Comparison of ENCODE assay signal across 12 mouse cellular contexts in the genomic region with DNA sequence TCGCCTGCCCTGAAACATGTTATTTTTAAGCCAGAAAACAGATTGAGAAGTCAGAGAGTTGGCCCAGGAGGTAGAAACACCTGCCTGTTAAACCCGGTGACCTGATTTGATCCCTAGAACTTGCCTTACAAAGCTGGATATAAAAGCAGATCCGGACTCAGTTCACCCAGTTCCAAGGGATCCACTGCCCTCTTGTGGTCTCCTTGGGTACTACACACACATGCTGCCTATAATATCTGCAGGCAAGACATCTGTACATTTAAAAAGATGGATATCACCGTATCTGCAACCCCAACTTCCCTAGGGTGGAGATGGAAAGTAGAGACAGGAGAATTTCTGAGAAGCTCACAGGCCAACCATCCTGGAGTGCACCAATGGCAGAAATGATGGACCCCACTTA. TPM values are rescaled to one million over a fixed set of nuclear protein-coding genes. Genes with fewer than 3 reads are reported as not detected.
A peak's percentile ranks its signal among the peaks of the same experiment; 100 is the strongest.
DNase-seq lines count a peak whose midpoint lies in the region; ATAC-seq and TF ChIP-seq lines count a peak whose summit lies in the region.
"Had no signal": no experiment of that assay in that cellular context is flagged by ENCODE, and none has a peak within 500 bp of the region (broad histone marks: within the 10 kb centered on the region; RNA-seq: fewer than 3 reads in every experiment).

No protein-coding gene starts in this region.

- 95% methylated on average over 4 of the region's 4 CpGs for WGBS in liver, postnatal 0 days (ENCODE audit: insufficient replicate concordance)

- TF ChIP-seq EP300 in liver, postnatal 0 days (IDR thresholded peaks at IDR 0.05; ENCODE audit: low read depth): no peak

- no peaks in the 10 kb centered on the region for H3K27me3 ChIP-seq in liver, postnatal 0 days (ENCODE audit: insufficient read depth, low read length)

- no peak overlapping the region for H3K4me2 ChIP-seq in liver, postnatal 0 days (ENCODE audit: low read depth, low read length)

- no peak overlapping the region for H3K9ac ChIP-seq in liver, postnatal 0 days (replicated peaks)

- H3K4me3 ChIP-seq in layer of hippocampus, adult 2 months: no peak overlapping the region
- no peak overlapping the region for H3K4me3 ChIP-seq in liver, postnatal 0 days (ENCODE audit: low read depth, low read length)

- no peak for ATAC-seq in liver, postnatal 0 days

- TF ChIP-seq CTCF in layer of hippocampus, adult 2 months (conservative IDR thresholded peaks at IDR 0.05): peak; percentile 74
- peak; percentile 77 for TF ChIP-seq CTCF in liver, postnatal 0 days (IDR thresholded peaks at IDR 0.05; ENCODE audit: low read depth)

- no peak overlapping the region for H3K27ac ChIP-seq in layer of hippocampus, adult 2 months
- no peak overlapping the region for H3K27ac ChIP-seq in liver, postnatal 0 days (ENCODE audit: low read depth)

- peaks cover 18% of the 10 kb centered on the region for H3K4me1 ChIP-seq in liver, postnatal 0 days (ENCODE audit: insufficient read depth)

- DNase-seq in adrenal gland, postnatal 14 days: peak; percentile 55
- no peak for DNase-seq in adrenal gland, postnatal 36 days
- DNase-seq in layer of hippocampus, adult 2 months (ENCODE audit: low spot score in 2 of 2): no peak
- no peak for DNase-seq in layer of hippocampus, adult 11-12 months (ENCODE audit: low spot score)
- peak; percentile 88 for DNase-seq in ES-CJ7 (ENCODE audit: low read depth, low spot score)
- DNase-seq in liver, postnatal 0 days: peak; percentile 62
- DNase-seq in adrenal gland, adult 8-10 months: no peak
- DNase-seq in right cerebral cortex, adult 2 months (ENCODE audit: low spot score in 2 of 2): no peak
- DNase-seq: layer of hippocampus, adult 9-11 months had no signal

- peaks cover 44% of the 10 kb centered on the region for H3K36me3 ChIP-seq in liver, postnatal 0 days (replicated peaks; ENCODE audit: insufficient read depth, low read length)

- no peaks in the 10 kb centered on the region for H3K9me3 ChIP-seq in liver, postnatal 0 days (ENCODE audit: low read length)

RNA-seq across cellular contexts. Expression of a gene that starts 3.4 kb away (rescaled TPM):
- 38.6 and 45.9 TPM in 2 replicates for total RNA-seq in adrenal gland, postnatal 14 days (2021)
- total RNA-seq in adrenal gland, postnatal 36 days (2021): 10 to 100 TPM; 50.4 to 51.1 TPM
- 10 to 100 TPM; 36.8 to 37.2 TPM for total RNA-seq in layer of hippocampus, adult 2 months (2021)
- 14.0 and 15.1 TPM in 2 replicates for polyA plus RNA-seq in liver, postnatal 0 days (2015; fragmentation: Nextera tagmentation; extraction: Ambion mirVana)
- total RNA-seq in adrenal gland, adult 8-10 months (2022): 10 to 100 TPM; 44.1 to 57.3 (median 56.5) TPM

RNA-seq across cellular contexts. Expression of a gene that starts 3.5 kb away (rescaled TPM):
- 15.6 and 16.0 TPM in 2 replicates for total RNA-seq in adrenal gland, postnatal 14 days (2021)
- 10 to 100 TPM; 15.6 to 15.9 TPM for total RNA-seq in adrenal gland, postnatal 36 days (2021)
- total RNA-seq in layer of hippocampus, adult 2 months (2021): 10 to 100 TPM; 23.7 to 28.0 TPM
- polyA plus RNA-seq in liver, postnatal 0 days (2015; fragmentation: Nextera tagmentation; extraction: Ambion mirVana): 3.1 and 3.4 TPM in 2 replicates
- total RNA-seq in adrenal gland, adult 8-10 months (2022): 10 to 100 TPM; 17.0 to 30.2 (median 22.3) TPM

RNA-seq across cellular contexts. Expression of a gene that starts 18.1 kb away (rescaled TPM):
- 0.63 and 0.98 TPM in 2 replicates for total RNA-seq in adrenal gland, postnatal 14 days (2021)
- total RNA-seq in adrenal gland, postnatal 36 days (2021): 1 to 10 TPM in 1 of 2 experiments, not detected in 1; 2.0 TPM
- total RNA-seq in layer of hippocampus, adult 2 months (2021): under 1 TPM in 1 of 2 experiments, not detected in 1; 0.39 TPM
- not detected in 2 replicates for polyA plus RNA-seq in liver, postnatal 0 days (2015; fragmentation: Nextera tagmentation; extraction: Ambion mirVana)
- total RNA-seq in adrenal gland, adult 8-10 months (2022): under 1 TPM in 3 of 4 experiments, not detected in 1; 0.32 to 0.63 (median 0.46) TPM
- total RNA-seq: common myeloid progenitor, adult 5-6 weeks; gastrocnemius, postnatal 4 days had no signal
- polyA plus RNA-seq: C2C12 had no signal

RNA-seq across cellular contexts. Expression of a gene that starts 27.1 kb away (rescaled TPM):
- 0.30 and 0.48 TPM in 2 replicates for total RNA-seq in adrenal gland, postnatal 14 days (2021)
- total RNA-seq in adrenal gland, postnatal 36 days (2021): under 1 TPM; 0.36 to 0.40 TPM
- total RNA-seq in layer of hippocampus, adult 2 months (2021): 1 to 10 TPM in 1 of 2 experiments, under 1 TPM in 1; 1.00 to 1.2 TPM
- 0.75 and 0.84 TPM in 2 replicates for polyA plus RNA-seq in liver, postnatal 0 days (2015; fragmentation: Nextera tagmentation; extraction: Ambion mirVana)
- 1 to 10 TPM in 2 of 4 experiments, under 1 TPM in 2; 0.42 to 1.8 (median 1.1) TPM for total RNA-seq in adrenal gland, adult 8-10 months (2022)

RNA-seq across cellular contexts. Expression of a gene that starts 27.4 kb away (rescaled TPM):
- total RNA-seq in adrenal gland, postnatal 14 days (2021): 56.5 and 57.5 TPM in 2 replicates
- total RNA-seq in adrenal gland, postnatal 36 days (2021): 10 to 100 TPM; 34.1 to 36.9 TPM
- total RNA-seq in layer of hippocampus, adult 2 months (2021): 10 to 100 TPM; 34.8 to 40.8 TPM
- 16.3 and 18.6 TPM in 2 replicates for polyA plus RNA-seq in liver, postnatal 0 days (2015; fragmentation: Nextera tagmentation; extraction: Ambion mirVana)
- 10 to 100 TPM; 33.9 to 44.5 (median 40.0) TPM for total RNA-seq in adrenal gland, adult 8-10 months (2022)

Comparison
In these comparisons a context has a peak if more than half of its experiments do, and no peak if none do; other contexts are left out.
1. DNase-seq: peak in adrenal gland, postnatal 14 days (single experiment), ES-CJ7 (single experiment) and liver, postnatal 0 days (single experiment); none in adrenal gland, postnatal 36 days (0 of 2), layer of hippocampus, adult 2 months (0 of 2), layer of hippocampus, adult 11-12 months (single experiment), adrenal gland, adult 8-10 months (single experiment) and right cerebral cortex, adult 2 months (0 of 2).